Mouse (Mus musculus): ENCODE measurements around the gene Afdn. TPM values are rescaled to one million over a fixed set of nuclear protein-coding genes. Genes with fewer than 3 reads are reported as not detected.

Afdn gene
- polyA plus RNA-seq, 1 experiment from 2014 or later, result 159 TPM

DNA sequence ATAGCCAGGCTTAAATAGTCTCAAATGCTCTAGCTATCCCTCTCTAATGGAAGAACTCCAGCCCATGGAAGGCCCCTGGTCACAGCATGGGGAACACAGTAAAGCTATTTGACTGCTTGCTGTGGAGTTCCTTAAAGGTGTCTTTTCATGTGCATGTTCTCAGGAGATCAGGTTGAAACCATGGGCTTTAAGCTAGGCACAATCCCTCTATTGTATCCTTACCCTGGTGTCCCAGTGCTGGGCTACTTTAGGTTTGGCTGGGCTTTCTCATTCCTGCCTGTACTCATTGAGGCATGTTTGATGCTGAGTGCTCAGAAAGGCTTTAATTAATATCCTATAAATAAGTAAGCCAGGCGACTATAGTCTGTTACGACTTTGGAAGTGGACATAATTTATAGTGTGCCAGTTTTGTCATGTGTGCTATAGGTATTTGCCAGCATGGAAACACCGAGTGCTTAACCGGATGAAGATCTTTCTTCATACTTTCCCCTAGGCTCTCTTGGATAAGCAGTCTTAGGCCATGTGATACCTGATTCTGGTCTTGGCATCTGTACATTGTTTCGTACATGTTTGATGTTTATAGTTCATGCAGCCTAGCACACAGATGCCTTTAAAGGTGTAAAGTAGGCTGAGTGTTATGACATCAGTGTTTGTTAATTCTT is 96.2 kb downstream of the Afdn start:
- WGBS, result 82% methylated on average over 5 of the region's 5 CpGs
- H3K9me3 ChIP-seq (replicated peaks), result no peaks in the 10 kb centered on the region
- no peak overlapping the region for H3K9ac ChIP-seq
- no peak overlapping the region for H3K4me2 ChIP-seq
- H3K27me3 ChIP-seq, result no peaks in the 10 kb centered on the region
- ATAC-seq, result no peak
- no peak overlapping the region for H3K27ac ChIP-seq
- no peak overlapping the region for H3K4me3 ChIP-seq
- H3K4me1 ChIP-seq, result peaks cover 5% of the 10 kb centered on the region
- peaks cover 74% of the 10 kb centered on the region for H3K36me3 ChIP-seq (ENCODE audit: poor library complexity, severe bottlenecking)

DNA sequence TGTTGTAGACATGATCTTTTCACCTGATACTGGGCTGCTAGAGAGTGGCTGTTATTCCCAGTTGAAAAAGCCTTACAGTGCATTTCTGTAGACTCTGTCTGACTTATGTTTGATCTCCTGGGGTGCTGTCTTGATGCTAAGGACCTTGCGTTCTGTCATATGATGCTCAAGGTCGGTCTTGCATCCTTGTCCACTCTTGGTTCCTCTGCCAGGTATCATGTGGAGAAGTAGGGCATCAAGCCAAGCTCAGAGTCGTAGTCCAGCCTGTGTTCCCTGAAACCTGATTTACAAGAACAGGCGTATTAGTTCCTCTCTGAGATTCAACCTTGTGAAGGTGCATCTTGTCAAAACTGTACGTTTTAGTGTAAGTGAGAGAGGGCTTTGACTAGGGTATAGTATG is 105.0 kb downstream of the Afdn start:
- no peaks in the 10 kb centered on the region for H3K9me3 ChIP-seq (replicated peaks)
- H3K4me3 ChIP-seq, result no peak overlapping the region
- no peaks in the 10 kb centered on the region for H3K27me3 ChIP-seq
- no peak overlapping the region for H3K27ac ChIP-seq
- no peaks in the 10 kb centered on the region for H3K4me1 ChIP-seq
- no peak overlapping the region for H3K4me2 ChIP-seq
- peaks cover 70% of the 10 kb centered on the region for H3K36me3 ChIP-seq (ENCODE audit: poor library complexity, severe bottlenecking)
- 96% methylated on average over 5 of the region's 5 CpGs for WGBS
- ATAC-seq, result no peak
- H3K9ac ChIP-seq, result no peak overlapping the region

DNA sequence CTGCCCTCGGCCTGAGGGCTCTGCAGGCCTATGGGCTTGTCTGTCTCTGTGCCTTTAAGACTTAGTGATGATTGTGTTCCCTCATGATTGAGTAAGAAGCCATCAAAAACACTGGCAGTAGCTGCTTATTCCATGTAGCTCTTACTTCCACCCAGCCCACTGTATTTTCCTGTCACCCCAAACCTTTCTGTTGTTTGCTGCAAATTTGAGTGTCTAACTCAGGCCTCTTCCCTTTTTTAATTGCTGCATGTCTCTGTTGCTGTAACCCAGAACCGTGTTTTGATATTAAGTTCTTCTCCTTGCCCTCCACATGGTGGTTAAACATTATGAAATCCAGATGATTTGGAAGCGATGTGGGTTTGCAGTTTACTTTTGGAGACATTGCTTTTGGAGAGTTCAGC is 106.6 kb downstream of the Afdn start:
- WGBS, result 88% methylated on average over 3 of the region's 3 CpGs
- no peak overlapping the region for H3K4me3 ChIP-seq
- H3K27me3 ChIP-seq, result no peaks in the 10 kb centered on the region
- H3K4me2 ChIP-seq, result no peak overlapping the region
- H3K9ac ChIP-seq, result no peak overlapping the region
- no peak for ATAC-seq
- H3K27ac ChIP-seq, result no peak overlapping the region
- H3K36me3 ChIP-seq (ENCODE audit: poor library complexity, severe bottlenecking), result peaks cover 62% of the 10 kb centered on the region
- H3K4me1 ChIP-seq, result no peaks in the 10 kb centered on the region
- no peaks in the 10 kb centered on the region for H3K9me3 ChIP-seq (replicated peaks)

DNA sequence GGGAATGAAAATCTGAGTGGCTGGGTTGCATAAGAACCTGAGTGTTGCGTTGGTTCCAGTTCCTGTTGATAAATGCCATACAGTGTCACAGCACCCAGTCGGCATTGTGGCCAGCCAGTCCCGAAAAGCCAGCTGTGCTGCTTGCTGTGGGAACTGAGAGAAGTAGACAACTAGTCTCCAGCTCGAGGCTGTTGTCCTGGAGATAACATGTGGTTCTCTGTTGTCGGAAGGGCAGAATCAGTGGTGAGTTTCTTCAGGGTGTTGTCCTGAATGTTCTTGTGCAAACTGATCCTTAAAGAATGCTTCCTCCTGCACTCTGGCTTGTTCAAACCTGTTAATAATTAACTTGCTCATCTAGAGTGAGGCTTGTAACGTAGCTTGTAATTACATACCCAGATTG is 107.1 kb downstream of the Afdn start:
- no peak overlapping the region for H3K9ac ChIP-seq
- no peak overlapping the region for H3K27ac ChIP-seq
- H3K36me3 ChIP-seq (ENCODE audit: poor library complexity, severe bottlenecking), result peaks cover 61% of the 10 kb centered on the region
- WGBS, result 81% methylated on average over 6 of the region's 6 CpGs
- no peak overlapping the region for H3K4me2 ChIP-seq
- no peaks in the 10 kb centered on the region for H3K27me3 ChIP-seq
- no peaks in the 10 kb centered on the region for H3K4me1 ChIP-seq
- no peaks in the 10 kb centered on the region for H3K9me3 ChIP-seq (replicated peaks)
- no peak for ATAC-seq
- H3K4me3 ChIP-seq, result no peak overlapping the region

DNA sequence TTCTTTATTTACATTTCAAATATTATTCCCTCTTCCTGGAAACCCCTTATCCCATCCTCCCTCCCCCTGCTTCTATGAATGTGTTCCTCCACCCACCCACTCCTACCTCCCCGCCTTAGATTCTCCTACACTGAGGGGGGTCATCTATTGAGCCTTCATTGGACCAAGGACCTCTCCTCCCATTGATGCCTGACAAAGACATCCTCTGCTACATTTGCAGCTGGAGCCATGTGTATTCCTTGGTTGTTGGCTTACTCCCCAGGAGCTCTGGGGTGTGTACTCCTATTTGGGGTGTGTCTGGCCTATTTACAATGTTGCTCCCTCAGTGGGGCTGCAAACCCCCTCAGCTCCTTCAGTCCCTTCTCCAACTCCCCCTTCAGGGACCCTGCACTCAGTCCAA is 109.9 kb downstream of the Afdn start:
- no peaks in the 10 kb centered on the region for H3K9me3 ChIP-seq (replicated peaks)
- H3K27me3 ChIP-seq, result no peaks in the 10 kb centered on the region
- WGBS, result 90% methylated on average over 1 of the region's 1 CpGs
- H3K9ac ChIP-seq, result no peak overlapping the region
- ATAC-seq, result no peak
- no peak overlapping the region for H3K4me2 ChIP-seq
- no peaks in the 10 kb centered on the region for H3K4me1 ChIP-seq
- peaks cover 59% of the 10 kb centered on the region for H3K36me3 ChIP-seq (ENCODE audit: poor library complexity, severe bottlenecking)
- H3K4me3 ChIP-seq, result no peak overlapping the region
- no peak overlapping the region for H3K27ac ChIP-seq

DNA sequence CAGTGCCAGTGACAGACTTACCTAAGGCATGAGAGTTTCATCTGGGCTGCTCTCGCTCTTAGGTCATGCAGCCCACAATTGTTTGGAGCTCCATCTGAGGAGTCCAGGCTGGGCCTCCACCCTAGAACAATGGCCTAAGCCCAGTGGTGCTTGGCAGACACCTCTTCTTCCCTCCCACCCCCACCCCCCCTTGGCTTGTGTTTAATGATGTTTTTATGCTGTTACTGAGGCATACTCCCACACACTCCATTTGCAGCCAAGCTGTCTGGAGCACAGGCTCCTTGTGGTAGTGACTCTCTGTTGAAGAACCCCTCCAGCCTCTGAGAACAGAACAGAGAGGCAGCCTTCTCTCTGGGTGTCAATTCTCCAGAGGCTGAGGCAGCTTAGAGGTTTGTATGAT is 113.9 kb downstream of the Afdn start:
- WGBS, result 75% methylated on average over 1 of the region's 1 CpGs
- H3K9me3 ChIP-seq (replicated peaks), result no peaks in the 10 kb centered on the region
- H3K4me3 ChIP-seq, result no peak overlapping the region
- H3K4me1 ChIP-seq, result no peaks in the 10 kb centered on the region
- H3K36me3 ChIP-seq (ENCODE audit: poor library complexity, severe bottlenecking), result peaks cover 49% of the 10 kb centered on the region
- H3K9ac ChIP-seq, result no peak overlapping the region
- H3K27me3 ChIP-seq, result no peaks in the 10 kb centered on the region
- H3K4me2 ChIP-seq, result no peak overlapping the region
- no peak overlapping the region for H3K27ac ChIP-seq
- ATAC-seq, result no peak

DNA sequence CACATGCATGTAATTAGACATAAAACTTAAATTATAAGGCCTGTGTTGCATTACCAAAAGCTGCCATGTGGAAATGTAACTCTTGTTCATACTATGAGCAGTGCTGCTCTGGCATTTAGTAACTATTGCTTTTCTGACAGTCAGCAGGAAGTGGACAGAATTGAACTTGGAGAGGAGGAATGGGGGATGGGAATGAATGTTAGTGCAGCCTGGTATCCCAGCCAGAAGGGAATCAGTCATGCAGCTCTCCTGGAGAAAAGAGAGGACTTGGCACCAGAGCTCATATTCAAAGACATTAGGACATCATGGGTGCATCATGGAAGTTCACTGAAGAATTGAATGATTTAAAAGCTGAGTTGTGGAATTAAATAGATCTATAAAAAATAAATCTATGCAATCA is 117.1 kb downstream of the Afdn start:
- Histone ChIP-seq H3K36me3 (ENCODE audit: poor library complexity, severe bottlenecking) (peaks cover 54% of the 10 kb centered on the region), H3K4me3 (no peak overlapping the region), H3K4me2 (no peak overlapping the region), H3K4me1 (no peaks in the 10 kb centered on the region), H3K27me3 (no peaks in the 10 kb centered on the region), H3K9me3 (replicated peaks) (no peaks in the 10 kb centered on the region), H3K9ac (no peak overlapping the region), H3K27ac (no peak overlapping the region)
- ATAC-seq, result no peak

DNA sequence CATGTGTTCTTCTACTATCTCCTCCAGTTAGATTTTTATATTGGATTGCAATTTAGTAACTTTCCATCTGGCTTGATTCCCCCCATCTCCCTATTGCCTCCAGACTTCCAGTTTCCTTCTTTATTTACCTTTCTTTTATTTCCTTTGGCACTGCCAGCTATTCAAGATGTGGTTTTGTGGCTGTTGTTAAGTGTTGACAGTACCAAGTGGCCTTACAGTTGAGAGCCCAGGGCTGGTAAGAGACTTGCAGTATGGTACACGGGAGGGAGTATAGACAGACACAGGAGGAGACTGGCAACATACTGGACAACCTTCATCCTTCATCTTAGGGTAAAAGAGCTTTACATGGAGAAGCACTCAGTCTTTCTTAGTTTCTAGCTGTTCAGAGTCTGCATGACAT is 119.4 kb downstream of the Afdn start:
- no peak for ATAC-seq
- 84% methylated on average over 1 of the region's 1 CpGs for WGBS
- no peaks in the 10 kb centered on the region for H3K4me1 ChIP-seq

DNA sequence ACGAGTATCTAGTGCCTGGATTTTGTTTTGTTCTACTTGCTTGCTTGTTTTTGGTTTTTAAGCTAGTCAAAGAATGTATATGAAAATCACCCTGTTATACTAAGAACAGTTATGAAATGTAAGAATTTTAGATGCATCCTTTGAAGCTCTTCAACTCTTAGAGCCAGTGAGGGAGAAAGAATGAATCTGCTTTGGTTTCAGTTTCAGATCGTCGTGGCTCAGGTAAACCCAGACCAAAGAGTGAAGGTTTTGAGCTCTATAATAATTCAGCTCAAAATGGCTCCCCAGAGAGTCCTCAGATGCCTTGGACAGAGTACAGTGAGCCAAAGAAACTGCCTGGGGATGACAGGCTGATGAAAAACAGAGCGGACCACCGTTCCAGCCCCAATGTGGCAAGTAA is 123.2 kb downstream of the Afdn start:
- Histone ChIP-seq H3K27ac (no peak overlapping the region), H3K4me1 (no peaks in the 10 kb centered on the region), H3K9me3 (replicated peaks) (no peaks in the 10 kb centered on the region), H3K9ac (no peak overlapping the region), H3K4me2 (no peak overlapping the region), H3K27me3 (no peaks in the 10 kb centered on the region), H3K4me3 (no peak overlapping the region), H3K36me3 (ENCODE audit: poor library complexity, severe bottlenecking) (peaks cover 77% of the 10 kb centered on the region)
- no peak for ATAC-seq
- 89% methylated on average over 5 of the region's 5 CpGs for WGBS

More for the DNA sequence above, 119.4 kb downstream of the Afdn start:
- H3K36me3 ChIP-seq (ENCODE audit: poor library complexity, severe bottlenecking), result peaks cover 57% of the 10 kb centered on the region
- no peaks in the 10 kb centered on the region for H3K27me3 ChIP-seq
- H3K4me3 ChIP-seq, result no peak overlapping the region
- no peak overlapping the region for H3K27ac ChIP-seq
- H3K9ac ChIP-seq, result no peak overlapping the region
- H3K4me2 ChIP-seq, result no peak overlapping the region
- no peaks in the 10 kb centered on the region for H3K9me3 ChIP-seq (replicated peaks)

DNA sequence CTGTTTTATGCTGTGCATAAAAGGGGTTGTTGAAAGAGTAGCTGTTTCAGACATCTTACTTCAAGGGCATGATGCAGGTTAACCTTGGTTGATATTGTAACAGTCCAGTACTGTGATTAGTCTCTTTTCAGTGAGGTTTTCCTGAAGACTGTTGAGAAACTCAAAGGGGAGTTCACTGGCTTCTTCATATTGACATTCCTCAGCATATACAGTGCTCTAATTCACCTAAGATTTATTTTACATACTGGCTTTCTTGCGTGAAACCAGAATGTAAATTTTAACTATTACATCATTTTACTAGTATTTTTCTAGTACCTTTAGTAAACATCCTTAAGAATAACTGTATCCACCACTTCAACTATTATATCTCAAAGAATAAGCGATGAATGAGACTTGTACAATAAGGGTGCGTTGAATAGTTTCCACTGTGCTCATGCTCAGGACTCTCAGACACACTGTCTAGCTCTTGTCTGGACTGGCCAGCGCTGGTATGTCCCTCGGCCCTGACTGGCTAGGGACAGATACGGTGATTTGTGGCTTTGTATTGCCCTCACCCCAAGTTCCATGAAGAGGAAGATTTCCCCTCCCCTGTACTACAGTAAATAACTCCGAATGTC is 129.6 kb downstream of the Afdn start:
- Histone ChIP-seq H3K27me3 (no peaks in the 10 kb centered on the region), H3K27ac (no peak overlapping the region), H3K9me3 (replicated peaks) (no peaks in the 10 kb centered on the region), H3K9ac (no peak overlapping the region), H3K4me2 (no peak overlapping the region), H3K4me3 (no peak overlapping the region), H3K4me1 (no peaks in the 10 kb centered on the region), H3K36me3 (ENCODE audit: poor library complexity, severe bottlenecking) (peaks cover 50% of the 10 kb centered on the region)
- 88% methylated on average over 7 of the region's 7 CpGs for WGBS
- ATAC-seq, result no peak

DNA sequence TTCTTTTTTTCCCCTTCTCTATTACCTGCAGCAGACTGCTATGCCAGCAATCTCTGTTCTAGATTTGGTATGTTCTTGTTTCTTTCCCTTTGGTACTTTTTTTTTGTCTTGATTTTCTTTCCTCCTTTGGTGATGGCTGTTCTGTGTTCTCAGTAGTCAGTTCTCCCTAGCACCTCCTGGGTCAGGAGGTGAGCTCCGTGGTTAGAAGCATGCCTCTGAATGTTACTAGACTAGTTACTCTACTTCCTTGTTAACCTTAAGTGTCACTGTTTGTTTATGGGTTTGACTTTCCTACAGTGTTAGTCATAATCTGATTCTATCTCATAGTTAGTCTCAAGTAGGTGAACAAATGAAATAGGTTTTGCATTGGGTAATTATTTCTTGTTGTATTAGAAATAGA is 130.6 kb downstream of the Afdn start:
- ATAC-seq, result no peak
- no peaks in the 10 kb centered on the region for H3K27me3 ChIP-seq
- no peak overlapping the region for H3K4me2 ChIP-seq
- no peaks in the 10 kb centered on the region for H3K4me1 ChIP-seq
- H3K4me3 ChIP-seq, result no peak overlapping the region
- H3K36me3 ChIP-seq (ENCODE audit: poor library complexity, severe bottlenecking), result peaks cover 43% of the 10 kb centered on the region
- no peak overlapping the region for H3K27ac ChIP-seq
- 89% methylated on average over 1 of the region's 1 CpGs for WGBS
- no peaks in the 10 kb centered on the region for H3K9me3 ChIP-seq (replicated peaks)
- H3K9ac ChIP-seq, result no peak overlapping the region

DNA sequence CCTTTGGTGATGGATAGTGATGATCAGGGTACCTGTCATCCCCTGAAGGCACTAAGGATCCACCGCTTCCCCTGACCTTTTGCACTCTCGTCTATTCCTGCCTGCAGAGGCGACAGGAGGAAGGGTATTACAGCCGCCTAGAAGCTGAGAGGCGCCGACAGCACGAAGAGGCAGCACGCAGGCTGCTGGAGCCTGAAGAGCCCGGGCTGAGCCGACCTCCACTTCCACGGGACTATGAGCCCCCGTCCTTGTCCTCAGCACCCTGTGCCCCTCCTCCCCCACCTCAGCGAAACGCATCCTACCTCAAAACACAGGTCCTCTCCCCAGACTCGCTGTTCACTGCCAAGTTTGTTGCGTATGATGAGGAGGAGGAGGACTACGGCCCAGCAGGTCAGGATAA is 138.5 kb downstream of the Afdn start:
- Histone ChIP-seq H3K9ac (no peak overlapping the region), H3K4me1 (no peaks in the 10 kb centered on the region), H3K4me2 (no peak overlapping the region), H3K27me3 (no peaks in the 10 kb centered on the region), H3K36me3 (ENCODE audit: poor library complexity, severe bottlenecking) (peaks cover 61% of the 10 kb centered on the region), H3K9me3 (replicated peaks) (no peaks in the 10 kb centered on the region), H3K27ac (no peak overlapping the region), H3K4me3 (no peak overlapping the region)
- WGBS, result 89% methylated on average over 17 of the region's 17 CpGs
- ATAC-seq, result no peak

DNA sequence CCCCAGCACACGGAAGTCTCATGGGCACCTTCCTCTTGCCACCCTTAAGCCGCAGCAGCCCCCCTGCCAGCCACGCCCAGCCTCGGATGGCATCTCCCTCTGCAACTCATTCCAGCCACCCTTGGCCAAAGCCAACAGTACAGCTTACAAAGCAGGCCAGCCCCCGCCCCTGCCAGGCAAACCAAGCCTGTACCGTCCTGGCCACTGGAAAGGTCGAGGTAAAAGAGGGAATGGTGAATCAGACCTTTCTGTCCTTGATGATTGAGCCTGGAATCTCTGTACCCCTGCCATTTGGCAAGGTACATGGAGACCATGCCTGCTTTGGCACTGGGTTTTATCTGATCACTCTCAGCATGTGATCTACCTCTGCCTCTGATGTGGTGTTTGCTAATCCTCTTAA is 138.9 kb downstream of the Afdn start:
- Histone ChIP-seq H3K9me3 (replicated peaks) (no peaks in the 10 kb centered on the region), H3K4me2 (no peak overlapping the region), H3K9ac (no peak overlapping the region), H3K27me3 (no peaks in the 10 kb centered on the region), H3K36me3 (ENCODE audit: poor library complexity, severe bottlenecking) (peaks cover 65% of the 10 kb centered on the region), H3K4me3 (no peak overlapping the region), H3K27ac (no peak overlapping the region), H3K4me1 (no peaks in the 10 kb centered on the region)
- 89% methylated on average over 7 of the region's 7 CpGs for WGBS
- no peak for ATAC-seq
